Mouse (Mus musculus) induced T-regulatory cell, adult 2 months (primary cell): ENCODE data around the gene Ston2.

ENCODE experiments used
- DNase-seq: peaks from one replicate; pipeline ENCODE4 v3.0.0-alpha.2; 2012; ENCODE audit warnings: low read depth

The Ston2 gene

GRCm38 (mm10) chr12:91660640-91661417 lies 127.4 kb downstream of the Ston2 start:
- DNase-seq: peak; percentile 36

DNA sequence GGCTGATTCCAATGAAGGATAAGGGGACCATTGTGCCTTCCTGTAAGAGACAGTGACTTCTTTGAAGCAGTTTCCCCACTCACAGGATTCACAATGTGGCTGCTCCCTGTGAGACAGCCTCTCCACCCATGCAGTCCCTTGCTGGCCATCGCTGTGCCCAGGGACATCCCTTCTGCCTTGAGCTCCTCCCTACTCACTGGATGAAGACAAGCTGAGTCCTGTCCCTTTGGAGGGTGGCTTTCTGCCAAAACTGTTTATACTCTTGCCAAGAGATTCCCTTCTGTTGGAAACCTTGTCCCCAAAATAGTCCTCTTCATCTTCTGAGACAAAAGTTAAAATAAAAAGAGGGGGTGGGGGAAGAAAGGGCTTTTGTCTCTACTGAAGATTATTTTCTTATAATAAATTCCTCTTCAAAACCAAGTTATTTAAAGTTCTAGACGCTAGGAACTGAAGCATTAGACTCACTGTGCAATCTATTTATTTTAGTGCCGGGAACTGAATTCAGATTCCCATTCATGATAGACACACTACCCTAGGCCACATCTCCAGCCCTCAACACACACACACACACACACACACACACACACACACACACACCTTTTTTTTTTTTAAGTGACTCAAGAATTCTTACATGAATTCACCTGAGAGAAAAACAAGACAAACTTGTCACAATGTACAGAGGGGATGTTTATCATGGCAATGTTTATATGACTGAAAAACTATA lies 133.6 kb downstream of the Ston2 start:
- DNase-seq: no peak

DNA sequence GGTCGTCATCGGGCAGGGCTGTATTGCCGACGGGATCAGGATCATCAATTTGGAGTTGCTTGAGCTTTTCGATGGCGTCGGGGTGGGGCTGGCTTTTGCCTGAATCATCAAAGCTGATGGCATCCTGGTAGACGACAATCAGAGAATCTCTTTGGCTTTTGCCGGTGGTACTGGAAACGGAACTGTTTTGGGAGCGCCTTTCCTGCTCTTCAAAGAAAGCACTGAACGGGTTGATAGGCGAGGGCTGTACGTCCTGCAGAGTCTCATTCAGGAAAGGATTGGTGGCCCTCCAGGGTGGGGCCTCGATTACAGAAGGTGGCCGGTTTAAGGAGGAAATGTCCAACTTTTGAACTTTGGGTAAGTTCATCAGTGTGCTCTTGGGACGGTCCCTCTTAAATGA lies 139.8 kb downstream of the Ston2 start:
- DNase-seq: no peak

GRCm38 (mm10) chr12:91645361-91646123 lies 142.6 kb downstream of the Ston2 start:
- DNase-seq: no peak

DNA sequence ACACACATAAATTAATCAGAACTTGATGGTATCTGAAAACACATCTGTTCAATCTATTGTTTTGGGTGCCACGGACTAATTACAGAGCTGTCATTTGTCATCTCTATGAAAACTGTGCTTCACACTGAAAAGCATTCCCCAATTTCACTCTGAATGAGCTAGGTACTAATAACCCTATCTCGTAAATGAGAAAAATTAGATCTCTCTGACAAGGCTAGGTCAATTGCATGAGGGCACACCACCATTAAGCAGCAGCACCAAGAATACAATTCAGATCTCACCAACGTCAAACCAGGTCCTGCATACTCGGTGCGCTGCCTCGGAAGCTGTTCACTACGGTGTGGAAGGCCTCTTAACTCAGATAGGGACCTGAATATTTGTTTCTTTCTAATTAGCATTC lies 145.0 kb downstream of the Ston2 start:
- no peak for DNase-seq

DNA sequence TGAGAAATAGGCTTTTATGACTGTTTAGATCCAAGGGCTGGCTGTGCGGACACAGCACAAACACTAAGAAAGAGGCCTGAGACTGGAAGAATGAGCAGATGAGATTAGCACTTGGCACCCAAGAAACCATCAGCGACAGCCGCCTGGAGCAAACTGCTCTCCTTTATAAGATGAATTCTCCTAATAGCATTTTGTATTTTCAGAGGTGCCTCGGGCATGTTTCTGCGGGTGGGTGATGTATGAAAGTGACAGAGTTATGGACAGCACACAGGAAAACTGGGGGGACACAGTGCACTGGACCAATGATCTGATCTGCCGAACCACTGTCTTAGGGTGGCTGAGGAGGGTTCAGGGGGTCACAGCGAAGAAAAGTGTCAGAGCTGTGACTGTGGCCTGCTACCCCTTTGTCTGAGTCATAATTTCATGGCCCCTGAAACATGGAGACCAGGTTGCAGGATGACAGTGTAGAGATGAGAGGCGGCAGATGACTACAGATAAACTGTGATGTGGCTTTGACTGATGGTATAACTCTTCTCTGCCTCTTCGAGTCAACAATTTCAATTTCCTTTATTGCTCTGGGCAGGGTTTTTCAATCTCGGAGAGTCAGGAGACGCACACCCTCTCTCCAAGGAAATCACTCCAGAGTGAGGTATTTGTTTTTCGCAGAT lies 145.6 kb downstream of the Ston2 start:
- DNase-seq: no peak

DNA sequence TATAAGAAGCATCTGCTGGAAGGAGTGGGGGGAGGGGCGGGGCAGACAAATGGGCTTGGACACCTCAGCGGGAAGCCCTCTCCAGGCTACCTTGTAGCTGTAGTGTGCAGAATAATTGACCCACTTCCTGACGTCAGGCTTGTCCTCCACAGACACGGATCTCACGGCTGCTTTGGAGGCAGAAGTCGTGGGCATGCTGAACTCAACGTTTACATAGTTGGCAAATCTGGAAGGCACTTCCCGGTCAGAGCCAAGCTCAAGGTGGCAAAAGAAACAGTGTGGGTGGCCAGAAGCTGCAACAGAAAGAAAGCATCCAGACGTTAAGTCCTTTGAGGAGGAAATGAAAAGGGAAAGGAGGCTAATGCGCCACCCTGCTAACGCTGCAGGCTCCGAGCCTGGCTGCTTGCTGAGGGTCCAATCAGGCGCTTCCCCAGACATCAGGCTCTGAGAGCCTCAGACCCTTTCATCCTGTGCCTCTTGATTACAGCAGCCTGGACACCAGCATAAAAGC lies 146.5 kb downstream of the Ston2 start:
- DNase-seq: no peak

DNA sequence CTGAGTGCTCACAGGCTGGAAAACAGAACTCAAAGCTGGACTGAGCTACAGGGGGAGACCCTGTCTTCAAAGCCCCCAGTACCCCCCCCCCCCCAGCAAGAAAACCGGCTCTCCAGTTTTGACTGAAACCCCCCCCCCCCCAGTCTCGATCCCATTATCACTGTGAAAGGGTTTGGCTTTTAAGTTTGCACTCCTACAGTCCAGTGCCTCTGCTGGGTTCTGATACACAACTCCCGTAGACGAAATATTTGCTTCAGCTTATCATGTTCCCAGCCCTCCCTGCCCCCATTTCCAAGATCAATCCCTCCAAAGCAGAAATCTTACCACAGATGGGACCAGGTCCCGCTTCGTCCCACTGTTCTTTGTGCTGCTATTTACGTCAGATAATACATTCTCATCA lies 147.1 kb downstream of the Ston2 start:
- no peak for DNase-seq

DNA sequence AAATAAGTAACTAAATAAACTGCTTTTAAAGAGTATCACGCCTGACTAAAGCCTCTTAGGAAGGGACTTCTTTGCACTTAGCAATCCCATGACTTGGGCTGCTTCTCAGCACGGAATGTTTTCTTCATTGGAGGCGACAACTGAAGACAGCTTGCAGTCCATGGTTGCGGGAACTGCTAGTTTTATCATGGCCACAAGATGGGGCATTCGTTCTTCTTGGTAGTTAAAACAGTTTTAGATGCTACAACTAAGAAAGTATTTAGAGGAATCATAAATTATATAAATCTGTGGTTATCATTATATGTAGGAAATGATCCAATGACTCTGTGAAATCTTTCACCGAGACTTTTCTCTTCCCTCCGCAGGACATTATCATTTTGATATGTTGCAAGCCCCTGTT lies 147.5 kb downstream of the Ston2 start:
- DNase-seq: peak; percentile 72

GRCm38 (mm10) chr12:91638351-91638750 lies 149.8 kb downstream of the Ston2 start:
- DNase-seq: no peak

DNA sequence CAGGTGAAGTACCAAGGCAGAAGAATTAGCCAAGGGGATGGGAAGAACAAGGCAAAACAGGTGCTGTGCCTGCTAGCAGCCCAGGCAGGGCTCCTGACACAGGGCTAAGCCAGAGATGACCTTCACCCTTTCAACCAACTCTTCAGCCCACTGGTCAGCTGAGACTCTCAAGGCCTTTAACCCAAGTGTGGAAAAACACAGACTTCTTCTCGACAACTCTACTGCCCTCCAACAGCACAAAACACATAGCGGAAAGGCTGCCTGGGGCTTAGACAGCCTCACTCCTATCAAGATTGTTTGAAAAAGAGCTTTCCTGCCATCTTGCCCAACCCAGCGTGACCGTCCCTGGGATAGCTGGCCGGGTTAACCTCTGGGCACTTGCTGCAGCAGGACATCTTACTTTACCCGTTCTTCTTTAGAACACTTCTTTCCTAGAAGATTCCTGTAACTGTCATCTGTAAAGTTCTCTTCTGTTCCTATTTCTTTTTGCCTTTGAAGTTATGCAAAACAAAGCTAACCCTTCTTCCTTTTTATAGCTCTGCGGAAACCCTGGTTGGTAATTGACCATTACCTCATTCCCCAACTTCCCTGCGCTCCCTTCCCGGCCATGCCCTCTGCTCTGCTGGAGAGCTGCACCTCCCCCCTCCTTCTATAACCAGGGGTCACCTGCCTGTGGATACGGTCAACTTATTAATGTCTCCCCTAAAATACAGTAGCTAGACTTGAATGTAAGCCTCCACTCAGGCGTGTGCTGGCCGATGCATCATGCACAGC lies 150.9 kb downstream of the Ston2 start:
- DNase-seq: no peak

- no peak for DNase-seq
Measured at GRCm38 (mm10) chr12:91626482-91626881, 161.7 kb downstream of the Ston2 start.

- peak; percentile 72 for DNase-seq
Measured at GRCm38 (mm10) chr12:91625013-91625412, 163.2 kb downstream of the Ston2 start.

DNA sequence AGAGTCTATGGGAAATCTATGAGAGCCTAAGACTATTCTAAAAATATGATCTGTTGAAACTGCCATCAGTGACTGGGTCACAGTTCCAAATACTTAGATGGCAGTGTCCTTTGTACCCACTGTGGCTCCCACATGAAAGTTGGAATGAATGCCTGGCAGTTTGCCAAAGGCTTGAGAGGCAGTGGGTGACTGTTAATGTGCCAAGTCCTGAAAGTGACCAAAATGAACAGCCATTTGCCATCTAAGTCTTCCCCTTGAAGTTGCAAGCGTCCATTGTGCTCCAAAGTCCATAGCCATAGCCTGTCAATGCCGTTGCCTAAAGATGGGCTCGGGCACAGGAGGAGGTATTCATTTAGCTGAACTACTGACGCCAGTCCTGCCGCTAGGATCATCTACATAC lies 178.8 kb downstream of the Ston2 start:
- no peak for DNase-seq

DNA sequence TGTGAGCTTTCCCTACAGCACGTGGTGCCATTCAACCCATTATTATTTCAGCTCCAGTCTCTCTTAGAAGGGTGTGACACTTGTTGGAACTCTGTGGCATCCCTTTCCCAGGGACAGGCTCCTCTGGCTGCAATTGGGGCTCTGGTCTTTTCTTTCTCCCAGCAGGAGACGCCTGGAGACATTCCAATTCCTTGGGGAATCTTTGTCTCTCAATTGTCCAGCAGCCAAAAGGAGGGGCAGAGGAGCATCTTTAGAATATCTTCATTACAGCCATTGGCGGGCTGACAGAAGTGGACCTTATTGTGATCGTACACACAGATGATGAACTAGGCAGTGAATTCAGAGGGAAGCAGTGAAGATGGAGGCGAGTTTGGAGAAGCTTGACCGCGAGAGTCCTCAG lies 180.5 kb downstream of the Ston2 start:
- no peak for DNase-seq

DNA sequence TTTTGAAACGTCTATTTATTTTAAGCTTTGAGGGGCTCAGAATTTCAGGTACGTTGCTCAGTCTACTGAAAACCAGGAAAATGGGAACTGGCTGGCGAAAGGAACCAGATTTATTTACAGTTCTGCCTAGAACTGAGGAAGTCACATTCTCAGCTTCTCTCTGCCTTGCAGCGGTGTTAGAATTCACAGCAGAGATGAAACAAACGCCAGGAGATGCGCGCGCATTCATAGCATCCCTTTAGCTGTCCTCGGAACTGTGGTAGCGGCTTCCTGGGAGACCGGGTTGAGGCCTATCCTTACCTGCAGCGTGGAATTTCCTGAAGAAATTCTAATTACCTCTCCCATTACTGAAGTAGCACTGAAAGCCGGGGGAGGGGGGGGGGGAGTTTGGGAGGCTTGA lies 181.5 kb downstream of the Ston2 start:
- DNase-seq: no peak

DNA sequence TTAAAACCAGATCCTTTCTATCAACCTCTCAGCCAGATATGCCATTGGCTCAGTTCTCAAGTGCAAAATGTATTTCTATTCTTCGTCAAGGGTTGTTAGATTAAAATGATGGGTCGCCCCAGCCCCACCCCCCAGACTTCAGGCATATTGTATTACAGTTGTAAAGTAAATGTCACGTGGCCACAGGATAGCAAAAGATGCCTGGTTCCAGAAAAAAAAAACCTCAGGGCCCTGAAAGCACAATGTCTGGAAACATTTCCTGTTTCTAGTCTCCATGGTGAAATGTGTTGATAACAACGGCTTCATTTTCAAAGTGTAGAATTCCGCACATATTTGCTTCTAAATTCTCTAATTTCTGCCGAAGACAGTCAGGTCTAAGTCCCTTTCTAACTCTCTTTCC lies 183.6 kb downstream of the Ston2 start:
- DNase-seq: no peak

DNA sequence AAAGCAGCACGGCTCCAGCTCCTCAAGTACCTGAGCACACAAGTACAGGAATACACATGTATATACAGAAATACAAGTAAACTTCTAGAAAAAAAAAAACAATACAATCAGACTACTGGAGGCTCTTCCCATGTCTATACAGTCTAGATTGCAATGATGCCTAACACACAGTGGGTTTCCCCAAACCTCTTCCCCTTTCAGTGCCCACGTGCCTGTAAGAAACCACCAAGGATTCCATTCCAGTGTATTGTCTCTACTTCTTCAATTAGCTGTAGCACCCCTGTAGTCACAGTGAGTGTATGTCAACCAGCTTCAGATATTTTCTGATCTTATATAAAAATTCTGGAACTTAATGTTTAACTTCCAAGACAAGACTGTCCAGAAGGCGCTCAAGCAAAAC lies 196.1 kb downstream of the Ston2 start:
- DNase-seq: no peak

- no peak for DNase-seq
Measured at GRCm38 (mm10) chr12:91591191-91591590, 197.0 kb downstream of the Ston2 start.

GRCm38 (mm10) chr12:91590716-91591115 lies 197.5 kb downstream of the Ston2 start:
- DNase-seq: no peak
